Mouse (Mus musculus) hindbrain, embryonic 16.5 days (tissue): Measurements from ENCODE around the gene Edc3. TPM values are rescaled to one million over a fixed set of nuclear protein-coding genes. Genes with fewer than 3 reads are reported as not detected.

Source experiments
- ATAC-seq: fragments of 200-750 bp; cut with Nextera tagmentation; 2 replicates; pipeline ENCODE4 v1.8.0; 2017; ENCODE audit warnings: moderate TSS enrichment, moderate library complexity
- H3K27ac ChIP-seq: fragments of 300-500 bp; sonication (generic); 2 replicates; pipeline ENCODE4 v1.5.1; 2014; ENCODE audit warnings: low read depth, mild to moderate bottlenecking, control low read depth, low read length, moderate library complexity
- H3K27me3 ChIP-seq: fragments of 300-500 bp; sonication (generic); replicated peaks from 2 replicates; pipeline ENCODE4 v1.6.1; 2014; ENCODE audit warnings: low read length; ENCODE audit not compliant: control insufficient read depth, insufficient read depth
- H3K36me3 ChIP-seq: fragments of 300-500 bp; sonication (generic); 2 replicates; pipeline ENCODE4 v1.6.1; 2014; ENCODE audit warnings: mild to moderate bottlenecking, low read length, moderate library complexity, mixed read lengths; ENCODE audit not compliant: control insufficient read depth, insufficient read depth
- H3K4me1 ChIP-seq: fragments of 300-500 bp; sonication (generic); 2 replicates; pipeline ENCODE4 v1.6.1; 2014; ENCODE audit warnings: low read depth, low read length; ENCODE audit not compliant: control insufficient read depth, insufficient read depth
- H3K4me2 ChIP-seq: fragments of 300-500 bp; sonication (generic); 2 replicates; pipeline ENCODE4 v1.6.1; 2014; ENCODE audit warnings: mild to moderate bottlenecking, low read length, control low read depth, moderate library complexity
- H3K4me3 ChIP-seq: fragments of 300-500 bp; sonication (generic); 2 replicates; pipeline ENCODE4 v1.5.1; 2014; ENCODE audit warnings: mild to moderate bottlenecking, low read length, control low read depth, moderate library complexity
- H3K9ac ChIP-seq: fragments of 300-500 bp; sonication (generic); 2 replicates; pipeline ENCODE4 v1.6.1; 2014; ENCODE audit warnings: low read depth, mild to moderate bottlenecking, control low read depth, low read length, moderate library complexity
- H3K9me3 ChIP-seq: fragments of 300-500 bp; sonication (generic); 2 replicates; pipeline ENCODE4 v1.6.1; 2014; ENCODE audit warnings: mild to moderate bottlenecking, low read length, moderate library complexity; ENCODE audit not compliant: control insufficient read depth
- WGBS: fragments of 180-500 bp; shearing (Covaris S2); extraction: QIAGEN DNeasy Blood & Tissue Kit; methylation state at CpG from one replicate; pipeline ENCODE4 v1.1.7; 2014; 5-methylcytosine and 5-hydroxymethylcytosine counted together
- polyA plus RNA-seq: library from polyadenylated mRNA; unstranded; fragments of >200 nt; fragmentation: Nextera tagmentation; extraction: Ambion mirVana; gene quantifications from 2 replicates; pipeline ENCODE4 v1.2.1, GENCODE M21; 2015

Edc3 gene
- polyA plus RNA-seq, 1 experiment from 2014 or later, result 29.7 TPM

- H3K36me3 ChIP-seq, result peaks cover 13% of the 10 kb centered on the region
- WGBS, result 70% methylated on average over 3 of the region's 3 CpGs
- ATAC-seq, result no peak
Measured at GRCm38 (mm10) chr9:57744462-57745091, 36.2 kb downstream of the Edc3 start.

GRCm38 (mm10) chr9:57747067-57747466 is 38.7 kb downstream of the Edc3 start:
- Histone ChIP-seq H3K4me1 (no peaks in the 10 kb centered on the region), H3K27ac (no peak overlapping the region), H3K9ac (no peak overlapping the region), H3K4me3 (no peak overlapping the region), H3K9me3 (no peaks in the 10 kb centered on the region), H3K27me3 (no peaks in the 10 kb centered on the region), H3K4me2 (no peak overlapping the region), H3K36me3 (peaks cover 22% of the 10 kb centered on the region)
- 82% methylated on average over 1 of the region's 1 CpGs for WGBS
- ATAC-seq, result no peak

More at GRCm38 (mm10) chr9:57744462-57745091, 36.2 kb downstream of the Edc3 start:
- Histone ChIP-seq H3K4me3 (no peak overlapping the region), H3K9ac (no peak overlapping the region), H3K4me1 (no peaks in the 10 kb centered on the region), H3K4me2 (no peak overlapping the region), H3K9me3 (no peaks in the 10 kb centered on the region), H3K27ac (no peak overlapping the region), H3K27me3 (no peaks in the 10 kb centered on the region)

- 75% methylated on average over 6 of the region's 6 CpGs for WGBS
- no peaks in the 10 kb centered on the region for H3K27me3 ChIP-seq
- H3K9me3 ChIP-seq, result no peaks in the 10 kb centered on the region
- ATAC-seq, result peak; percentile 40; the same call in 1 of the 2 replicates
- no peak overlapping the region for H3K27ac ChIP-seq
- H3K36me3 ChIP-seq, result peaks cover 32% of the 10 kb centered on the region
- H3K9ac ChIP-seq, result no peak overlapping the region
- H3K4me2 ChIP-seq, result no peak overlapping the region
- no peak overlapping the region for H3K4me3 ChIP-seq
- H3K4me1 ChIP-seq, result no peaks in the 10 kb centered on the region
Measured at GRCm38 (mm10) chr9:57748137-57748536, 39.8 kb downstream of the Edc3 start.

GRCm38 (mm10) chr9:57748831-57749230 is 40.5 kb downstream of the Edc3 start:
- no peak overlapping the region for H3K9ac ChIP-seq
- WGBS, result 83% methylated on average over 1 of the region's 1 CpGs
- H3K27me3 ChIP-seq, result no peaks in the 10 kb centered on the region
- ATAC-seq, result no peak
- H3K4me2 ChIP-seq, result no peak overlapping the region
- H3K36me3 ChIP-seq, result peaks cover 39% of the 10 kb centered on the region
- H3K4me3 ChIP-seq, result no peak overlapping the region
- H3K27ac ChIP-seq, result no peak overlapping the region
- H3K9me3 ChIP-seq, result no peaks in the 10 kb centered on the region
- H3K4me1 ChIP-seq, result no peaks in the 10 kb centered on the region

GRCm38 (mm10) chr9:57750901-57751300 is 42.6 kb downstream of the Edc3 start:
- H3K4me1 ChIP-seq, result no peaks in the 10 kb centered on the region
- H3K36me3 ChIP-seq, result peaks cover 55% of the 10 kb centered on the region
- no peaks in the 10 kb centered on the region for H3K27me3 ChIP-seq
- H3K4me3 ChIP-seq, result no peak overlapping the region
- 93% methylated on average over 7 of the region's 7 CpGs for WGBS
- no peak overlapping the region for H3K27ac ChIP-seq
- H3K9ac ChIP-seq, result no peak overlapping the region
- no peak for ATAC-seq
- no peak overlapping the region for H3K4me2 ChIP-seq
- H3K9me3 ChIP-seq, result no peaks in the 10 kb centered on the region

- Histone ChIP-seq H3K27me3 (no peaks in the 10 kb centered on the region), H3K4me3 (no peak overlapping the region), H3K9me3 (no peaks in the 10 kb centered on the region), H3K27ac (no peak overlapping the region), H3K9ac (no peak overlapping the region), H3K36me3 (peaks cover 72% of the 10 kb centered on the region), H3K4me1 (peaks cover 9% of the 10 kb centered on the region), H3K4me2 (no peak overlapping the region)
- 96% methylated on average over 3 of the region's 3 CpGs for WGBS
- ATAC-seq, result no peak
Measured at GRCm38 (mm10) chr9:57757578-57757977, 49.2 kb downstream of the Edc3 start.

- WGBS, result 92% methylated on average over 22 of the region's 22 CpGs
- Histone ChIP-seq H3K4me3 (no peak overlapping the region), H3K4me1 (peaks cover 18% of the 10 kb centered on the region), H3K4me2 (no peak overlapping the region), H3K36me3 (peaks cover 63% of the 10 kb centered on the region), H3K27me3 (no peaks in the 10 kb centered on the region), H3K27ac (no peak overlapping the region), H3K9me3 (no peaks in the 10 kb centered on the region), H3K9ac (no peak overlapping the region)
- no peak for ATAC-seq
Measured at GRCm38 (mm10) chr9:57758528-57758927, 50.2 kb downstream of the Edc3 start.

GRCm38 (mm10) chr9:57759289-57759688 is 50.9 kb downstream of the Edc3 start:
- no peak overlapping the region for H3K4me2 ChIP-seq
- H3K27ac ChIP-seq, result no peak overlapping the region
- no peak overlapping the region for H3K4me3 ChIP-seq
- H3K27me3 ChIP-seq, result no peaks in the 10 kb centered on the region
- H3K4me1 ChIP-seq, result peaks cover 25% of the 10 kb centered on the region
- H3K36me3 ChIP-seq, result peaks cover 55% of the 10 kb centered on the region
- no peak overlapping the region for H3K9ac ChIP-seq
- 20% methylated on average over 6 of the region's 6 CpGs for WGBS
- no peaks in the 10 kb centered on the region for H3K9me3 ChIP-seq
- ATAC-seq, result 0 out of 2 replicates have a peak, but pooled peaks have one; percentile 12

- no peak overlapping the region for H3K4me2 ChIP-seq
Measured at GRCm38 (mm10) chr9:57760416-57761146, 52.2 kb downstream of the Edc3 start.

More at GRCm38 (mm10) chr9:57760416-57761146, 52.2 kb downstream of the Edc3 start:
- Histone ChIP-seq H3K4me1 (peaks cover 25% of the 10 kb centered on the region), H3K27ac (no peak overlapping the region), H3K9me3 (no peaks in the 10 kb centered on the region), H3K4me3 (no peak overlapping the region), H3K27me3 (no peaks in the 10 kb centered on the region), H3K36me3 (peaks cover 44% of the 10 kb centered on the region), H3K9ac (no peak overlapping the region)
- no peak for ATAC-seq
- 96% methylated on average over 24 of the region's 24 CpGs for WGBS
